In the genomic region with DNA sequence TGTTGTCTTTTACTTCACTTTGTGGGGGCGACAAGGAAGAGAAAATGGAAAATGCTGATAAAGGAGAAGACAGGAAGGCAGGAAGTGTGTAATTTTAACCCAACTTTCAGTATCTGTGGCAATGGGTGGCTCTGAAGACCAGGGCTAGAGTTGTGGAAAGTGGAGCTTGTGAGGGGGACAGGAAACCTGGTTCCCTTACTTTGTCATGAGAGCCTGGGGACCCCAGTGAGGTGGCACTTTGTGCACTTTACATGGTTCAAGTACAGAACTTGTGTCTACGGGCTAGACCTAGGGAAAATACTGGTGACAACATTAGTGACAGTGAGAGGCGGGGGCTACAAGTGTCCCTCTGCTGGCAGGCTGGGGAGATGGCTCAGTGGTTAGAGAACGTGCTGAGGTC, we compare ENCODE assay signal across 8 mouse cellular contexts. TPM values are rescaled to one million over a fixed set of nuclear protein-coding genes. Genes with fewer than 3 reads are reported as not detected.
DNase-seq lines count a peak whose midpoint lies in the region; ATAC-seq and TF ChIP-seq lines count a peak whose summit lies in the region.

No protein-coding gene starts in this region.

- H3K36me3 ChIP-seq in heart, adult 2 months (ENCODE audit: control insufficient read depth, insufficient read depth, low read length) = peaks cover 10% of the 10 kb centered on the region
- peaks cover 48% of the 10 kb centered on the region for H3K36me3 ChIP-seq in midbrain, embryonic 13.5 days
- H3K36me3 ChIP-seq in midbrain, embryonic 14.5 days (ENCODE audit: control insufficient read depth, insufficient read depth, low read length) = peaks cover 39% of the 10 kb centered on the region
- peaks cover 31% of the 10 kb centered on the region for H3K36me3 ChIP-seq in intestine, postnatal 0 days (ENCODE audit: control insufficient read depth, insufficient read depth)
- H3K36me3 ChIP-seq in stomach, embryonic 16.5 days (ENCODE audit: control insufficient read depth, insufficient read depth, low read length) = peaks cover 7% of the 10 kb centered on the region; the same call in 1 of the 2 replicates

- intact Hi-C loops in heart, adult 2 months (cut with DNase I) = no loop called here
- intact Hi-C loops in heart, postnatal 10 days (cut with DNase I) = no loop called here

- no peak overlapping the region for H3K9ac ChIP-seq in heart, adult 2 months (ENCODE audit: low read depth, low read length)
- no peak overlapping the region for H3K9ac ChIP-seq in midbrain, embryonic 13.5 days (replicated peaks)
- no peak overlapping the region for H3K9ac ChIP-seq in midbrain, embryonic 14.5 days (replicated peaks; ENCODE audit: low read length)
- no peak overlapping the region for H3K9ac ChIP-seq in intestine, postnatal 0 days (ENCODE audit: low read depth, low read length)
- H3K9ac ChIP-seq in stomach, embryonic 16.5 days (ENCODE audit: low read length) = no peak overlapping the region

- 0 out of 2 replicates have a peak, but pooled peaks have one; percentile 5 for TF ChIP-seq EP300 in heart, adult 2 months (IDR thresholded peaks at IDR 0.05; ENCODE audit: insufficient read depth, low read depth, low read length)

- H3K27ac ChIP-seq in heart, adult 2 months = peak overlapping the region; percentile 64
- 0 out of 2 replicates have a peak overlapping the region, but pooled peaks have one; percentile 94 for H3K27ac ChIP-seq in midbrain, embryonic 13.5 days
- H3K27ac ChIP-seq in midbrain, embryonic 14.5 days (replicated peaks; ENCODE audit: low read depth, low read length) = no peak overlapping the region
- H3K27ac ChIP-seq in intestine, postnatal 0 days (ENCODE audit: low read depth, low read length) = peak overlapping the region; percentile 84; the same call in 1 of the 2 replicates
- peak overlapping the region; percentile 97 for H3K27ac ChIP-seq in stomach, embryonic 16.5 days (ENCODE audit: low read length)

- H3K9me3 ChIP-seq in midbrain, embryonic 13.5 days = no peaks in the 10 kb centered on the region
- H3K9me3 ChIP-seq in midbrain, embryonic 14.5 days (ENCODE audit: control insufficient read depth, low read length) = no peaks in the 10 kb centered on the region
- H3K9me3 ChIP-seq in intestine, postnatal 0 days (ENCODE audit: control insufficient read depth) = no peaks in the 10 kb centered on the region
- no peaks in the 10 kb centered on the region for H3K9me3 ChIP-seq in stomach, embryonic 16.5 days (replicated peaks; ENCODE audit: control insufficient read depth, low read length)

- ATAC-seq in midbrain, embryonic 13.5 days = no peak
- no peak for ATAC-seq in midbrain, embryonic 14.5 days (ENCODE audit: low FRiP score, low TSS enrichment)
- ATAC-seq in intestine, postnatal 0 days = no peak
- no peak for ATAC-seq in stomach, embryonic 16.5 days (ENCODE audit: insufficient read depth, low FRiP score)

- H3K4me3 ChIP-seq in heart, adult 2 months = no peak overlapping the region
- H3K4me3 ChIP-seq in midbrain, embryonic 13.5 days (replicated peaks) = no peak overlapping the region
- no peak overlapping the region for H3K4me3 ChIP-seq in midbrain, embryonic 14.5 days (replicated peaks; ENCODE audit: low read depth, low read length)
- no peak overlapping the region for H3K4me3 ChIP-seq in intestine, postnatal 0 days (ENCODE audit: low read depth, low read length)
- H3K4me3 ChIP-seq in stomach, embryonic 16.5 days (replicated peaks; ENCODE audit: low read length) = no peak overlapping the region

- no peak overlapping the region for H3K4me2 ChIP-seq in midbrain, embryonic 13.5 days (replicated peaks)
- no peak overlapping the region for H3K4me2 ChIP-seq in midbrain, embryonic 14.5 days (ENCODE audit: low read length)
- no peak overlapping the region for H3K4me2 ChIP-seq in intestine, postnatal 0 days (replicated peaks; ENCODE audit: low read depth)
- no peak overlapping the region for H3K4me2 ChIP-seq in stomach, embryonic 16.5 days (ENCODE audit: low read depth, low read length)

- 62% methylated on average over 4 of the region's 4 CpGs for WGBS in heart, adult 2 months
- 81% methylated on average over 4 of the region's 4 CpGs for WGBS in midbrain, embryonic 13.5 days
- 75% methylated on average over 4 of the region's 4 CpGs for WGBS in midbrain, embryonic 14.5 days
- whole genome bisulfite sequencing in intestine, postnatal 0 days = 70% methylated on average over 4 of the region's 4 CpGs
- WGBS in stomach, embryonic 16.5 days = 64% methylated on average over 4 of the region's 4 CpGs

- H3K27me3 ChIP-seq in heart, adult 2 months (ENCODE audit: control insufficient read depth, insufficient read depth, low read length) = no peaks in the 10 kb centered on the region
- no peaks in the 10 kb centered on the region for H3K27me3 ChIP-seq in midbrain, embryonic 13.5 days
- no peaks in the 10 kb centered on the region for H3K27me3 ChIP-seq in midbrain, embryonic 14.5 days (ENCODE audit: control insufficient read depth, insufficient read depth, low read length)
- no peaks in the 10 kb centered on the region for H3K27me3 ChIP-seq in intestine, postnatal 0 days (replicated peaks; ENCODE audit: control insufficient read depth, insufficient read depth, low read length)
- H3K27me3 ChIP-seq in stomach, embryonic 16.5 days (ENCODE audit: control insufficient read depth, insufficient read depth, low read length) = no peaks in the 10 kb centered on the region

- no peak for DNase-seq in heart, adult 2 months
- DNase-seq in heart, postnatal 10 days = no peak
- no peak for DNase-seq in midbrain, embryonic 14.5 days
- no peak for DNase-seq in gastrocnemius, postnatal 4 days (ENCODE audit: low spot score in 2 of 2)
- DNase-seq in adipocyte (ENCODE audit: low spot score) = no peak

- peaks cover 26% of the 10 kb centered on the region for H3K4me1 ChIP-seq in heart, adult 2 months (ENCODE audit: control insufficient read depth, insufficient read depth, low read length)
- H3K4me1 ChIP-seq in midbrain, embryonic 13.5 days (replicated peaks) = peaks cover 39% of the 10 kb centered on the region
- H3K4me1 ChIP-seq in midbrain, embryonic 14.5 days (ENCODE audit: control insufficient read depth, insufficient read depth, low read length) = peaks cover 17% of the 10 kb centered on the region
- H3K4me1 ChIP-seq in intestine, postnatal 0 days (replicated peaks; ENCODE audit: control insufficient read depth, insufficient read depth, low read length) = peaks cover 8% of the 10 kb centered on the region
- H3K4me1 ChIP-seq in stomach, embryonic 16.5 days (ENCODE audit: control insufficient read depth, insufficient read depth, low read length) = peaks cover 30% of the 10 kb centered on the region

- no peaks in the 10 kb centered on the region for H3K79me2 ChIP-seq in heart, adult 2 months (replicated peaks; ENCODE audit: control insufficient read depth, insufficient read depth, low read length)

- 0 out of 2 replicates have a peak, but pooled peaks have one; percentile 1 for TF ChIP-seq CTCF in heart, adult 2 months (IDR thresholded peaks at IDR 0.05)
- TF ChIP-seq CTCF in intestine, postnatal 0 days (IDR thresholded peaks at IDR 0.05; ENCODE audit: low read depth) = no peak

- no peak for TF ChIP-seq POLR2A in heart, adult 2 months (IDR thresholded peaks at IDR 0.05; ENCODE audit: insufficient read depth, low read depth, low read length)

RNA-seq across cellular contexts. Expression of a gene that starts 8.8 kb away (rescaled TPM):
- 10 to 100 TPM; 65.4 to 67.5 TPM for total RNA-seq in heart, adult 2 months (2021)
- 82.8 and 110 TPM in 2 replicates for polyA plus RNA-seq in heart, adult 2 months (2012; rRNA removed)
- 100 to 1,000 TPM; 111 to 118 TPM for total RNA-seq in heart, postnatal 10 days (2021)
- 61.2 and 77.0 TPM in 2 replicates for polyA plus RNA-seq in midbrain, embryonic 13.5 days (2015; fragmentation: Nextera tagmentation; extraction: Ambion mirVana)
- 63.5 and 70.6 TPM in 2 replicates for polyA plus RNA-seq in midbrain, embryonic 14.5 days (2014; fragmentation: Nextera tagmentation; extraction: Ambion mirVana)
- polyA plus RNA-seq in intestine, postnatal 0 days (2015; fragmentation: Nextera tagmentation; extraction: Ambion mirVana) = 18.9 and 23.8 TPM in 2 replicates
- polyA plus RNA-seq in stomach, embryonic 16.5 days (2015; fragmentation: Nextera tagmentation; extraction: Ambion mirVana) = 20.6 and 25.7 TPM in 2 replicates
- 10 to 100 TPM; 94.2 to 97.4 TPM for total RNA-seq in gastrocnemius, postnatal 4 days (2021)

RNA-seq across cellular contexts. Expression of a gene that starts 57.9 kb away (rescaled TPM):
- total RNA-seq in heart, adult 2 months (2021) = 10 to 100 TPM; 83.0 to 90.9 TPM
- polyA plus RNA-seq in heart, adult 2 months (2012; rRNA removed) = 15.5 and 29.9 TPM in 2 replicates
- total RNA-seq in heart, postnatal 10 days (2021) = 100 to 1,000 TPM; 102 to 109 TPM
- 218 and 242 TPM in 2 replicates for polyA plus RNA-seq in midbrain, embryonic 13.5 days (2015; fragmentation: Nextera tagmentation; extraction: Ambion mirVana)
- polyA plus RNA-seq in midbrain, embryonic 14.5 days (2014; fragmentation: Nextera tagmentation; extraction: Ambion mirVana) = 45.4 and 50.1 TPM in 2 replicates
- polyA plus RNA-seq in intestine, postnatal 0 days (2015; fragmentation: Nextera tagmentation; extraction: Ambion mirVana) = 71.7 and 75.1 TPM in 2 replicates
- 156 and 167 TPM in 2 replicates for polyA plus RNA-seq in stomach, embryonic 16.5 days (2015; fragmentation: Nextera tagmentation; extraction: Ambion mirVana)
- total RNA-seq in gastrocnemius, postnatal 4 days (2021) = 100 to 1,000 TPM; 125 to 126 TPM
